Mouse (Mus musculus) spleen, adult 2 months (tissue): ENCODE measurements around the gene Mical2.

Experiments
- CTCF ChIP-seq: fragments of 200-500 bp; IDR thresholded peaks from 2 replicates; pipeline ENCODE4 v1.5.1; 2011; ENCODE audit warnings: mild to moderate bottlenecking, inconsistent platforms; ENCODE audit not compliant: insufficient read depth, insufficient read length, insufficient replicate concordance; ENCODE audit errors: extremely low read depth
- POLR2A ChIP-seq: fragments of 200-500 bp; IDR thresholded peaks from 2 replicates; pipeline ENCODE4 v1.6.1; 2011; ENCODE audit warnings: low read depth, low read length, inconsistent platforms

GRCm38 (mm10) chr7:112222733-112223524 lies 2.7 kb upstream of the Mical2 start:
- TF ChIP-seq CTCF: no peak
- no peak for TF ChIP-seq POLR2A
